ENCODE assay signal across 8 mouse cellular contexts in the genomic region with DNA sequence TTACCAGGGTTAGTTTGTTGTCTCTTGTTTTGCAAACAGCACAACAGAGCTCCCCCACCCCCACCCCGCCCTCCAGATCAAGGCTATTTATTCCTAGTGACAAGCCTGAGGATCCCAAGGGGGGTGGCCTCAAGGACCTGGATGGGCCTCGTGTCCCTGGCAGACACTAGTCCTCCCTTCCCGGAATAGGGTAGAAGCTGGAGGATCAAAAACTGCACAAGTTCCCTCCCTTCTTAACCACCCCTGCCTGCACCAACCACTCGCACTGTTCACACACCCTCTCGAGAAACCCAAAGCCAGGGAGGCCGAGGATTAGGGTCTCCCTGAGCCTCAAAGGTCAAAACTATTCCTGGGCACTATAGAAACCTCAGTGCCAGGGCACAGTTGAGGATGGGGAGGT. TPM values are rescaled to one million over a fixed set of nuclear protein-coding genes. Genes with fewer than 3 reads are reported as not detected.
DNase-seq lines count a peak whose midpoint lies in the region; ATAC-seq lines count a peak whose summit lies in the region.

No protein-coding gene starts in this region.

- H3K4me1 ChIP-seq in kidney, embryonic 16.5 days (ENCODE audit: insufficient read depth, low read length) = peaks cover 44% of the 10 kb centered on the region
- peaks cover 44% of the 10 kb centered on the region for H3K4me1 ChIP-seq in embryonic facial prominence, embryonic 13.5 days
- peaks cover 9% of the 10 kb centered on the region for H3K4me1 ChIP-seq in hindbrain, embryonic 14.5 days (replicated peaks; ENCODE audit: control insufficient read depth, insufficient read depth, low read length)
- H3K4me1 ChIP-seq in midbrain, embryonic 15.5 days = peaks cover 29% of the 10 kb centered on the region

- H3K36me3 ChIP-seq in kidney, embryonic 16.5 days (ENCODE audit: insufficient read depth, low read length) = no peaks in the 10 kb centered on the region
- no peaks in the 10 kb centered on the region for H3K36me3 ChIP-seq in embryonic facial prominence, embryonic 13.5 days
- no peaks in the 10 kb centered on the region for H3K36me3 ChIP-seq in hindbrain, embryonic 14.5 days (replicated peaks; ENCODE audit: control insufficient read depth, insufficient read depth)
- H3K36me3 ChIP-seq in midbrain, embryonic 15.5 days (replicated peaks) = no peaks in the 10 kb centered on the region

- peak overlapping the region; percentile 63 for H3K27ac ChIP-seq in kidney, embryonic 16.5 days (ENCODE audit: low read length)
- peak overlapping the region; percentile 97 for H3K27ac ChIP-seq in embryonic facial prominence, embryonic 13.5 days
- H3K27ac ChIP-seq in hindbrain, embryonic 14.5 days = no peak overlapping the region
- no peak overlapping the region for H3K27ac ChIP-seq in midbrain, embryonic 15.5 days

- WGBS in kidney, embryonic 16.5 days = 27% methylated on average over 6 of the region's 6 CpGs
- 6% methylated on average over 6 of the region's 6 CpGs for WGBS in embryonic facial prominence, embryonic 13.5 days
- WGBS in hindbrain, embryonic 14.5 days = 12% methylated on average over 6 of the region's 6 CpGs
- 10% methylated on average over 6 of the region's 6 CpGs for WGBS in midbrain, embryonic 15.5 days

- peak overlapping the region; percentile 85 for H3K4me3 ChIP-seq in kidney, embryonic 16.5 days (ENCODE audit: low read length)
- peak overlapping the region; percentile 88 for H3K4me3 ChIP-seq in embryonic facial prominence, embryonic 13.5 days
- H3K4me3 ChIP-seq in hindbrain, embryonic 14.5 days (replicated peaks; ENCODE audit: low read length) = 0 out of 2 replicates have a peak overlapping the region, but pooled peaks have one; percentile 49
- peak overlapping the region; percentile 44 for H3K4me3 ChIP-seq in midbrain, embryonic 15.5 days

- H3K9me3 ChIP-seq in kidney, embryonic 16.5 days (ENCODE audit: low read length) = no peaks in the 10 kb centered on the region
- H3K9me3 ChIP-seq in embryonic facial prominence, embryonic 13.5 days = no peaks in the 10 kb centered on the region
- H3K9me3 ChIP-seq in hindbrain, embryonic 14.5 days (ENCODE audit: control insufficient read depth, low read length) = no peaks in the 10 kb centered on the region
- no peaks in the 10 kb centered on the region for H3K9me3 ChIP-seq in midbrain, embryonic 15.5 days

- DNase-seq in kidney, adult 9 months = no peak
- DNase-seq in hindbrain, embryonic 14.5 days (ENCODE audit: low spot score) = no peak
- no peak for DNase-seq in adrenal gland, adult 8-10 months
- no peak for DNase-seq in urinary bladder, adult 18-20 months (ENCODE audit: low spot score in 2 of 2)

- H3K4me2 ChIP-seq in kidney, embryonic 16.5 days (replicated peaks; ENCODE audit: low read depth, low read length) = peak overlapping the region; percentile 93
- H3K4me2 ChIP-seq in embryonic facial prominence, embryonic 13.5 days = peak overlapping the region; percentile 75
- peak overlapping the region; percentile 88 for H3K4me2 ChIP-seq in hindbrain, embryonic 14.5 days (replicated peaks)
- peak overlapping the region; percentile 81 for H3K4me2 ChIP-seq in midbrain, embryonic 15.5 days

- no peaks in the 10 kb centered on the region for H3K27me3 ChIP-seq in kidney, embryonic 16.5 days (ENCODE audit: insufficient read depth, low read length)
- H3K27me3 ChIP-seq in embryonic facial prominence, embryonic 13.5 days = peaks cover 4% of the 10 kb centered on the region; the same call in 1 of the 2 replicates
- peaks cover 33% of the 10 kb centered on the region for H3K27me3 ChIP-seq in hindbrain, embryonic 14.5 days (ENCODE audit: control insufficient read depth, insufficient read depth, low read length)
- H3K27me3 ChIP-seq in midbrain, embryonic 15.5 days (replicated peaks) = peaks cover 12% of the 10 kb centered on the region

- ATAC-seq in kidney, embryonic 16.5 days (ENCODE audit: low FRiP score, low TSS enrichment) = peak; percentile 3; the same call in 1 of the 2 replicates
- no peak for ATAC-seq in embryonic facial prominence, embryonic 13.5 days (ENCODE audit: insufficient number of reproducible peaks, insufficient read depth, low FRiP score, low TSS enrichment, low read depth)
- no peak for ATAC-seq in hindbrain, embryonic 14.5 days (ENCODE audit: low FRiP score)
- ATAC-seq in midbrain, embryonic 15.5 days (replicated peaks) = 0 out of 2 replicates have a peak, but pooled peaks have one; percentile 29
- ATAC-seq in activated CD4-positive, CD25-positive, alpha-beta regulatory T cell, adult 4 months = no peak

- peak overlapping the region; percentile 90 for H3K9ac ChIP-seq in kidney, embryonic 16.5 days (replicated peaks; ENCODE audit: low read length)
- H3K9ac ChIP-seq in embryonic facial prominence, embryonic 13.5 days = peak overlapping the region; percentile 97; the same call in 1 of the 2 replicates
- no peak overlapping the region for H3K9ac ChIP-seq in hindbrain, embryonic 14.5 days
- H3K9ac ChIP-seq in midbrain, embryonic 15.5 days = no peak overlapping the region

RNA-seq across cellular contexts. Expression of gene Fhl3, which starts 0.7 kb away (rescaled TPM):
- 6.6 and 8.1 TPM in 2 replicates for polyA plus RNA-seq in kidney, embryonic 16.5 days (2015; fragmentation: Nextera tagmentation; extraction: Ambion mirVana)
- polyA plus RNA-seq in embryonic facial prominence, embryonic 13.5 days (2015; fragmentation: Nextera tagmentation; extraction: Ambion mirVana) = 17.0 and 19.5 TPM in 2 replicates
- polyA plus RNA-seq in hindbrain, embryonic 14.5 days (2014; fragmentation: Nextera tagmentation; extraction: Ambion mirVana) = 1.8 and 2.2 TPM in 2 replicates
- 1.6 and 2.2 TPM in 2 replicates for polyA plus RNA-seq in midbrain, embryonic 15.5 days (2015; fragmentation: Nextera tagmentation; extraction: Ambion mirVana)
- 10 to 100 TPM in 2 of 4 experiments, 1 to 10 TPM in 2; 5.5 to 12.8 (median 8.9) TPM for total RNA-seq in adrenal gland, adult 8-10 months (2022)
- polyA plus RNA-seq in activated CD4-positive, CD25-positive, alpha-beta regulatory T cell, adult 4 months (2017; shearing (Covaris generic)) = 10 to 100 TPM in 1 of 2 experiments, 1 to 10 TPM in 1; 7.2 to 14.7 TPM

RNA-seq across cellular contexts. Expression of gene Utp11, which starts 6.4 kb away (rescaled TPM):
- 65.4 and 72.5 TPM in 2 replicates for polyA plus RNA-seq in kidney, embryonic 16.5 days (2015; fragmentation: Nextera tagmentation; extraction: Ambion mirVana)
- 84.7 and 92.2 TPM in 2 replicates for polyA plus RNA-seq in embryonic facial prominence, embryonic 13.5 days (2015; fragmentation: Nextera tagmentation; extraction: Ambion mirVana)
- polyA plus RNA-seq in hindbrain, embryonic 14.5 days (2014; fragmentation: Nextera tagmentation; extraction: Ambion mirVana) = 33.5 and 33.6 TPM in 2 replicates
- 36.8 and 41.8 TPM in 2 replicates for polyA plus RNA-seq in midbrain, embryonic 15.5 days (2015; fragmentation: Nextera tagmentation; extraction: Ambion mirVana)
- 10 to 100 TPM; 31.2 to 40.7 (median 34.4) TPM for total RNA-seq in adrenal gland, adult 8-10 months (2022)
- polyA plus RNA-seq in activated CD4-positive, CD25-positive, alpha-beta regulatory T cell, adult 4 months (2017; shearing (Covaris generic)) = 10 to 100 TPM; 80.9 to 85.9 TPM

RNA-seq across cellular contexts. Expression of gene Sf3a3, which starts 14.8 kb away (rescaled TPM):
- polyA plus RNA-seq in kidney, embryonic 16.5 days (2015; fragmentation: Nextera tagmentation; extraction: Ambion mirVana) = 162 and 169 TPM in 2 replicates
- polyA plus RNA-seq in embryonic facial prominence, embryonic 13.5 days (2015; fragmentation: Nextera tagmentation; extraction: Ambion mirVana) = 177 and 186 TPM in 2 replicates
- polyA plus RNA-seq in hindbrain, embryonic 14.5 days (2014; fragmentation: Nextera tagmentation; extraction: Ambion mirVana) = 88.9 and 89.3 TPM in 2 replicates
- 110 and 112 TPM in 2 replicates for polyA plus RNA-seq in midbrain, embryonic 15.5 days (2015; fragmentation: Nextera tagmentation; extraction: Ambion mirVana)
- total RNA-seq in adrenal gland, adult 8-10 months (2022) = 10 to 100 TPM; 33.5 to 42.5 (median 37.2) TPM
- 100 to 1,000 TPM; 108 to 125 TPM for polyA plus RNA-seq in activated CD4-positive, CD25-positive, alpha-beta regulatory T cell, adult 4 months (2017; shearing (Covaris generic))

RNA-seq across cellular contexts. Expression of gene Inpp5b, which starts 41.9 kb away (rescaled TPM):
- polyA plus RNA-seq in kidney, embryonic 16.5 days (2015; fragmentation: Nextera tagmentation; extraction: Ambion mirVana) = 34.7 and 35.0 TPM in 2 replicates
- polyA plus RNA-seq in embryonic facial prominence, embryonic 13.5 days (2015; fragmentation: Nextera tagmentation; extraction: Ambion mirVana) = 25.2 and 26.4 TPM in 2 replicates
- polyA plus RNA-seq in hindbrain, embryonic 14.5 days (2014; fragmentation: Nextera tagmentation; extraction: Ambion mirVana) = 21.0 and 21.1 TPM in 2 replicates
- 22.4 and 29.1 TPM in 2 replicates for polyA plus RNA-seq in midbrain, embryonic 15.5 days (2015; fragmentation: Nextera tagmentation; extraction: Ambion mirVana)
- 10 to 100 TPM; 24.9 to 36.2 (median 29.7) TPM for total RNA-seq in adrenal gland, adult 8-10 months (2022)
- polyA plus RNA-seq in activated CD4-positive, CD25-positive, alpha-beta regulatory T cell, adult 4 months (2017; shearing (Covaris generic)) = 10 to 100 TPM; 80.2 to 94.1 TPM

RNA-seq across cellular contexts. Expression of gene Pou3f1, which starts 43.2 kb away (rescaled TPM):
- polyA plus RNA-seq in kidney, embryonic 16.5 days (2015; fragmentation: Nextera tagmentation; extraction: Ambion mirVana) = 0.37 and 0.40 TPM in 2 replicates
- 2.3 and 2.4 TPM in 2 replicates for polyA plus RNA-seq in embryonic facial prominence, embryonic 13.5 days (2015; fragmentation: Nextera tagmentation; extraction: Ambion mirVana)
- 9.6 and 11.2 TPM in 2 replicates for polyA plus RNA-seq in hindbrain, embryonic 14.5 days (2014; fragmentation: Nextera tagmentation; extraction: Ambion mirVana)
- 16.8 and 22.6 TPM in 2 replicates for polyA plus RNA-seq in midbrain, embryonic 15.5 days (2015; fragmentation: Nextera tagmentation; extraction: Ambion mirVana)
- total RNA-seq in adrenal gland, adult 8-10 months (2022) = under 1 TPM; 0.06 to 0.15 (median 0.11) TPM
- not detected for polyA plus RNA-seq in activated CD4-positive, CD25-positive, alpha-beta regulatory T cell, adult 4 months (2017; shearing (Covaris generic))

Comparison
In these comparisons a context has a peak if more than half of its experiments do, and no peak if none do; other contexts are left out.
1. ATAC-seq: peak in kidney, embryonic 16.5 days (single experiment) and midbrain, embryonic 15.5 days (single experiment); none in embryonic facial prominence, embryonic 13.5 days (single experiment), hindbrain, embryonic 14.5 days (single experiment) and activated CD4-positive, CD25-positive, alpha-beta regulatory T cell, adult 4 months (single experiment).
2. H3K27ac ChIP-seq: peak in kidney, embryonic 16.5 days (single experiment) and embryonic facial prominence, embryonic 13.5 days (single experiment); none in hindbrain, embryonic 14.5 days (single experiment) and midbrain, embryonic 15.5 days (single experiment).
3. H3K9ac ChIP-seq: peak in kidney, embryonic 16.5 days (single experiment) and embryonic facial prominence, embryonic 13.5 days (single experiment); none in hindbrain, embryonic 14.5 days (single experiment) and midbrain, embryonic 15.5 days (single experiment).
4. Peak in every context shown above with its lines, with median percentiles within 50 percentile points of each other: H3K4me2 ChIP-seq and H3K4me3 ChIP-seq.